Mouse (Mus musculus): Measurements from ENCODE around the gene Tcf23.
"Not testable (repeated sequence)": the region's sequence is repeated elsewhere in the genome, so short reads cannot be mapped to it uniquely, and the experiment has no call there.

Gene Tcf23

GRCm38 (mm10) chr5:30994910-30995635 is 26.6 kb downstream of the Tcf23 start:
- no peak for DNase-seq (ENCODE audit: low read depth, low spot score)

GRCm38 (mm10) chr5:30998306-30998705 is 29.8 kb downstream of the Tcf23 start:
- no peak for DNase-seq (ENCODE audit: low read depth, low spot score)

GRCm38 (mm10) chr5:30999324-30999723 is 30.9 kb downstream of the Tcf23 start:
- no peak for DNase-seq (ENCODE audit: low read depth, low spot score)

GRCm38 (mm10) chr5:31000122-31000521 is 31.7 kb downstream of the Tcf23 start:
- no peak for DNase-seq (ENCODE audit: low read depth, low spot score)

- no peak for DNase-seq (ENCODE audit: low read depth, low spot score)
Observed at GRCm38 (mm10) chr5:31000993-31001392, 32.5 kb downstream of the Tcf23 start.

- DNase-seq (ENCODE audit: low read depth, low spot score): no peak
Observed at GRCm38 (mm10) chr5:31001560-31001959, 33.1 kb downstream of the Tcf23 start.

- DNase-seq (ENCODE audit: low read depth, low spot score): peak; percentile 74
Observed at GRCm38 (mm10) chr5:31004184-31004583, 35.7 kb downstream of the Tcf23 start.

- DNase-seq (ENCODE audit: low read depth, low spot score): no peak
Observed at GRCm38 (mm10) chr5:31012737-31013136, 44.3 kb downstream of the Tcf23 start.

- DNase-seq (ENCODE audit: low read depth, low spot score): no peak
Observed at GRCm38 (mm10) chr5:31015913-31016312, 47.5 kb downstream of the Tcf23 start.

- DNase-seq (ENCODE audit: low read depth, low spot score): not testable (repeated sequence)
Observed at GRCm38 (mm10) chr5:31021790-31022189, 53.3 kb downstream of the Tcf23 start.

- no peak for DNase-seq (ENCODE audit: low read depth, low spot score)
Observed at GRCm38 (mm10) chr5:31022690-31023089, 54.2 kb downstream of the Tcf23 start.

- DNase-seq (ENCODE audit: low read depth, low spot score): no peak
Observed at GRCm38 (mm10) chr5:31023254-31023653, 54.8 kb downstream of the Tcf23 start.

GRCm38 (mm10) chr5:31024641-31025040 is 56.2 kb downstream of the Tcf23 start:
- DNase-seq (ENCODE audit: low read depth, low spot score): no peak
